Comparison of ENCODE assay signal across 23 mouse cellular contexts in the genomic region with DNA sequence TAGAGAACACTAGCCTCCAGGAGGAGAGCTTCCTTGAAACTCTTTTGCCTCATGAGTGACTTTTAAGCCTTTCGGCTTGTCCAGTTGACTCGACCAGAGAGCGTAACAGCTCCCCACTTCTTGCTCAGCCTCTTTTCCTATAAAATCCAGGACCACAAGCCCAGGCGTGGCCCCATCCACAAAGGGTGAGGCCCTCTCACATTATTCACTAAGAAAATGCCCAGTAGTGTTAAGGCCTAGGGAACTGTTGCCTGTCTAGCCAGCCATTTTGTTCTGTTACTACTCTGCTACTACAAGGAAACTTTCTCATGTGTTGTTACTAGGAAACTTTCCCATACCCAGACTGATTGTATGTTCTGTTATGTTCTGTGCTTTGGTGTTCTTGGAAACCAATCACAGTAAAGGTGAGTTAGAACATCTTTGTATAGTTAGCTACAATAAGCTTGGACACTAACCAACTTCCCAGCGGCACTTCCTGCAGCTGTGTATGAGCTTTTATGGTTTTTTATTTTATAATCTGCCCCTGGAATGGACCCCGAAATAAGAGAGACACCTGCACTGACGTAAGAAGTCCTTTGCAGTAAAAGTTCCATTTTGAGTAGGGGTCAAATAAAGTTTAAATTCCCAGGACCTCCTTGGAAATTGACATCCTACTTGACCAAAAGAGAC.
DNase-seq lines count a peak whose midpoint lies in the region; ATAC-seq and TF ChIP-seq lines count a peak whose summit lies in the region.
"Had no signal": no experiment of that assay in that cellular context is flagged by ENCODE, and none has a peak within 500 bp of the region (broad histone marks: within the 10 kb centered on the region; RNA-seq: fewer than 3 reads in every experiment).

No protein-coding gene starts in this region.

- no peak overlapping the region for H3K9ac ChIP-seq in embryonic facial prominence, embryonic 14.5 days (ENCODE audit: low read depth, low read length)
- peak overlapping the region; percentile 43; the same call in 1 of the 2 replicates for H3K9ac ChIP-seq in ES-Bruce4 (ENCODE audit: low read depth, poor library complexity, severe bottlenecking)
- H3K9ac ChIP-seq in limb, embryonic 15.5 days, result no peak overlapping the region
- H3K9ac ChIP-seq: embryonic facial prominence, embryonic 15.5 days; forebrain, postnatal 0 days; heart, embryonic 13.5 days; hindbrain, embryonic 14.5 days had no signal

- H3K4me2 ChIP-seq in embryonic facial prominence, embryonic 14.5 days (ENCODE audit: low read depth, low read length), result no peak overlapping the region
- H3K4me2 ChIP-seq in limb, embryonic 15.5 days, result no peak overlapping the region
- H3K4me2 ChIP-seq: embryonic facial prominence, embryonic 15.5 days; heart, embryonic 13.5 days; hindbrain, embryonic 14.5 days had no signal

- TF ChIP-seq EP300 in ES-Bruce4 (IDR thresholded peaks at IDR 0.05; ENCODE audit: insufficient read depth, low read depth, low read length), result no peak

- no peaks in the 10 kb centered on the region for H3K4me1 ChIP-seq in embryonic facial prominence, embryonic 14.5 days (ENCODE audit: control insufficient read depth, insufficient read depth, low read length)
- no peaks in the 10 kb centered on the region for H3K4me1 ChIP-seq in embryonic facial prominence, embryonic 10.5 days
- peaks cover 9% of the 10 kb centered on the region for H3K4me1 ChIP-seq in ES-Bruce4 (ENCODE audit: control insufficient read depth, insufficient read depth, low read length)
- H3K4me1 ChIP-seq in limb, embryonic 15.5 days, result no peaks in the 10 kb centered on the region
- H3K4me1 ChIP-seq in cerebellum, adult 2 months (ENCODE audit: control insufficient read depth, insufficient read depth, low read length), result no peaks in the 10 kb centered on the region
- H3K4me1 ChIP-seq: embryonic facial prominence, embryonic 15.5 days; heart, embryonic 13.5 days had no signal

- peak; percentile 56 for DNase-seq in embryonic facial prominence, embryonic 14.5 days (ENCODE audit: low spot score)
- DNase-seq in embryonic facial prominence, embryonic 10.5 days (ENCODE audit: low spot score), result no peak
- DNase-seq in R1 (ENCODE audit: low read depth, low spot score), result peak; percentile 72
- no peak for DNase-seq in cerebellum, adult 2 months
- no peak for DNase-seq in frontal cortex, adult 2 months (ENCODE audit: extremely low spot score in 1 of 2, low spot score in 1 of 2)
- DNase-seq: adrenal gland, adult 2 months; adrenal gland, postnatal 14 days; cerebellum, adult 11 months; cerebellum, adult 8-10 months; cerebellum, postnatal 10 days; cerebellum, postnatal 36 days; embryo, embryonic 11 days; forebrain, postnatal 0 days; gastrocnemius, postnatal 25 days; heart, adult 18-20 months; heart, postnatal 14 days; heart, postnatal 4 days had no signal

- H3K36me3 ChIP-seq in embryonic facial prominence, embryonic 14.5 days (ENCODE audit: control insufficient read depth, insufficient read depth, low read length), result no peaks in the 10 kb centered on the region
- H3K36me3 ChIP-seq in embryonic facial prominence, embryonic 10.5 days (replicated peaks), result no peaks in the 10 kb centered on the region
- H3K36me3 ChIP-seq in ES-Bruce4 (ENCODE audit: control insufficient read depth, insufficient read depth, low read length, poor library complexity, severe bottlenecking), result peaks cover 8% of the 10 kb centered on the region
- no peaks in the 10 kb centered on the region for H3K36me3 ChIP-seq in limb, embryonic 15.5 days
- H3K36me3 ChIP-seq: embryonic facial prominence, embryonic 15.5 days; heart, embryonic 13.5 days had no signal

- H3K4me3 ChIP-seq in embryonic facial prominence, embryonic 14.5 days (ENCODE audit: low read depth, low read length), result no peak overlapping the region
- no peak overlapping the region for H3K4me3 ChIP-seq in embryonic facial prominence, embryonic 10.5 days
- no peak overlapping the region for H3K4me3 ChIP-seq in ES-Bruce4 (ENCODE audit: low read depth, low read length)
- H3K4me3 ChIP-seq in limb, embryonic 15.5 days, result no peak overlapping the region
- H3K4me3 ChIP-seq in cerebellum, adult 2 months (replicated peaks; ENCODE audit: insufficient read depth, low read depth, low read length), result no peak overlapping the region
- H3K4me3 ChIP-seq: embryonic facial prominence, embryonic 15.5 days; heart, embryonic 13.5 days had no signal

- 79% methylated on average over 7 of the region's 7 CpGs for WGBS in embryonic facial prominence, embryonic 14.5 days
- 92% methylated on average over 7 of the region's 7 CpGs for WGBS in embryonic facial prominence, embryonic 10.5 days
- 63% methylated on average over 7 of the region's 7 CpGs for WGBS in limb, embryonic 15.5 days
- WGBS in cerebellum, adult 2 months, result 87% methylated on average over 7 of the region's 7 CpGs

- H3K27ac ChIP-seq in embryonic facial prominence, embryonic 14.5 days (replicated peaks; ENCODE audit: low read depth, low read length), result no peak overlapping the region
- H3K27ac ChIP-seq in embryonic facial prominence, embryonic 10.5 days (replicated peaks), result no peak overlapping the region
- H3K27ac ChIP-seq in ES-Bruce4 (ENCODE audit: insufficient read depth, low read length), result peak overlapping the region; percentile 97
- H3K27ac ChIP-seq in limb, embryonic 15.5 days, result peak overlapping the region; percentile 63
- H3K27ac ChIP-seq in cerebellum, adult 2 months (ENCODE audit: insufficient read depth, low read length), result no peak overlapping the region
- H3K27ac ChIP-seq: embryonic facial prominence, embryonic 15.5 days; heart, embryonic 13.5 days; hindbrain, embryonic 14.5 days had no signal

- no peaks in the 10 kb centered on the region for H3K9me3 ChIP-seq in embryonic facial prominence, embryonic 14.5 days (ENCODE audit: control insufficient read depth, low read length)
- 0 out of 2 replicates have a peak, but pooled peaks cover under 1% of the 10 kb centered on the region for H3K9me3 ChIP-seq in embryonic facial prominence, embryonic 10.5 days
- H3K9me3 ChIP-seq in ES-Bruce4 (replicated peaks; ENCODE audit: control insufficient read depth, insufficient read depth, low read length, poor library complexity, severe bottlenecking), result peaks cover 56% of the 10 kb centered on the region
- H3K9me3 ChIP-seq in limb, embryonic 15.5 days, result no peaks in the 10 kb centered on the region
- H3K9me3 ChIP-seq: embryonic facial prominence, embryonic 15.5 days had no signal

- ATAC-seq in embryonic facial prominence, embryonic 14.5 days (ENCODE audit: low read depth), result peak; percentile 78; the same call in 1 of the 2 replicates
- ATAC-seq in limb, embryonic 15.5 days (ENCODE audit: insufficient number of reproducible peaks, low FRiP score, low TSS enrichment, low read depth), result peak; percentile 35; the same call in 1 of the 2 replicates
- ATAC-seq: forebrain, embryonic 14.5 days; forebrain, postnatal 0 days had no signal

- H3K27me3 ChIP-seq in embryonic facial prominence, embryonic 14.5 days (replicated peaks; ENCODE audit: control insufficient read depth, insufficient read depth, low read length), result no peaks in the 10 kb centered on the region
- no peaks in the 10 kb centered on the region for H3K27me3 ChIP-seq in embryonic facial prominence, embryonic 10.5 days (replicated peaks; ENCODE audit: low read depth, poor library complexity, severe bottlenecking)
- H3K27me3 ChIP-seq in ES-Bruce4 (ENCODE audit: control insufficient read depth, insufficient read depth, low read length, poor library complexity, severe bottlenecking), result no peaks in the 10 kb centered on the region
- no peaks in the 10 kb centered on the region for H3K27me3 ChIP-seq in limb, embryonic 15.5 days
- H3K27me3 ChIP-seq in cerebellum, adult 2 months (ENCODE audit: control insufficient read depth, insufficient read depth, low read length), result no peaks in the 10 kb centered on the region
- H3K27me3 ChIP-seq: embryonic facial prominence, embryonic 15.5 days; heart, embryonic 13.5 days had no signal

- no peak for TF ChIP-seq CTCF in ES-Bruce4 (IDR thresholded peaks at IDR 0.05; ENCODE audit: low read depth, low read length)
- no peak for TF ChIP-seq CTCF in cerebellum, adult 2 months (IDR thresholded peaks at IDR 0.05; ENCODE audit: borderline replicate concordance, insufficient read depth, low read depth, low read length)

- TF ChIP-seq POLR2A in ES-Bruce4 (IDR thresholded peaks at IDR 0.05; ENCODE audit: insufficient read depth, low read length), result no peak
- no peak for TF ChIP-seq POLR2A in cerebellum, adult 2 months (IDR thresholded peaks at IDR 0.05; ENCODE audit: borderline replicate concordance, insufficient read depth, low read length)

Comparison
In these comparisons a context has a peak if more than half of its experiments do, and no peak if none do; other contexts are left out.
1. DNase-seq: peak in embryonic facial prominence, embryonic 14.5 days (single experiment) and R1 (single experiment); none in embryonic facial prominence, embryonic 10.5 days (single experiment), cerebellum, adult 2 months (0 of 2) and frontal cortex, adult 2 months (0 of 2).
2. H3K27ac ChIP-seq: peak in ES-Bruce4 (single experiment) and limb, embryonic 15.5 days (single experiment); none in embryonic facial prominence, embryonic 14.5 days (single experiment), embryonic facial prominence, embryonic 10.5 days (single experiment) and cerebellum, adult 2 months (single experiment).